Mouse (Mus musculus) CH12.LX (cell line): ENCODE data around the gene Baz2b.

ENCODE experiments used
- CTCF ChIP-seq, 2 experiments: IDR thresholded peaks in 1 of 2; conservative IDR thresholded peaks in 1 of 2; 2 replicates each; pipeline ENCODE4 v1.5.1; 2011 to 2012; ENCODE audit warnings: low read depth in 2 of 2, low read length in 2 of 2, improper control_type of control experiment in 1 of 2, inconsistent platforms in 1 of 2, mild to moderate bottlenecking in 1 of 2, moderate library complexity in 1 of 2
- EP300 ChIP-seq: IDR thresholded peaks from 2 replicates; pipeline ENCODE4 v1.6.1; 2011; ENCODE audit warnings: low read length, improper control_type of control experiment
- MAZ ChIP-seq: IDR thresholded peaks from 2 replicates; pipeline ENCODE4 v1.6.1; 2012; ENCODE audit warnings: low read depth, mild to moderate bottlenecking, inconsistent platforms, low read length, improper control_type of control experiment, moderate library complexity
- NELFE ChIP-seq: IDR thresholded peaks from 2 replicates; pipeline ENCODE4 v1.6.1; 2011; ENCODE audit warnings: low read depth, low read length, improper control_type of control experiment
- SMC3 ChIP-seq: IDR thresholded peaks from 2 replicates; pipeline ENCODE4 v1.6.1; 2011; ENCODE audit warnings: low read depth, low read length, improper control_type of control experiment
- USF1 ChIP-seq: IDR thresholded peaks from 2 replicates; pipeline ENCODE4 v1.6.1; 2014; ENCODE audit warnings: low read depth, mild to moderate bottlenecking, inconsistent platforms, low read length, improper control_type of control experiment

GRCm38 (mm10) chr2:60203733-60204132 is 5.9 kb downstream of the Baz2b start:
- TF ChIP-seq SMC3 (no peak), USF1 (no peak), EP300 (no peak), CTCF (conservative IDR thresholded peaks at IDR 0.05 in 1 of 2, IDR thresholded peaks at IDR 0.05 in 1 of 2; ENCODE audit: low read depth in 2 of 2, low read length in 2 of 2) (no peak), NELFE (no peak), MAZ (no peak)
